ENCODE assay signal across 19 mouse cellular contexts in genomic region chr3:96811232-96811631, GRCm38 (mm10). TPM values are rescaled to one million over a fixed set of nuclear protein-coding genes. Genes with fewer than 3 reads are reported as not detected.
"Had no signal": no experiment of that assay in that cellular context is flagged by ENCODE, and none has a peak within 500 bp of the region (broad histone marks: within the 10 kb centered on the region; RNA-seq: fewer than 3 reads in every experiment).

No protein-coding gene starts in this region.

- H3K36me3 ChIP-seq: lung, embryonic 15.5 days; midbrain, embryonic 13.5 days; midbrain, embryonic 15.5 days; neural tube, embryonic 12.5 days; stomach, embryonic 15.5 days had no signal

- H3K27ac ChIP-seq: lung, embryonic 15.5 days; macrophage; midbrain, embryonic 13.5 days; midbrain, embryonic 15.5 days; neural tube, embryonic 12.5 days; stomach, embryonic 15.5 days; stomach, postnatal 0 days had no signal

- H3K4me3 ChIP-seq: lung, embryonic 15.5 days; megakaryocyte, embryonic 14.5 days; midbrain, embryonic 13.5 days; midbrain, embryonic 15.5 days; neural tube, embryonic 12.5 days; stomach, embryonic 15.5 days had no signal

- H3K9ac ChIP-seq: lung, embryonic 15.5 days; midbrain, embryonic 13.5 days; midbrain, embryonic 15.5 days; neural tube, embryonic 12.5 days; stomach, embryonic 15.5 days had no signal

- DNase-seq: lung, postnatal 14 days; lung, postnatal 36 days; right cerebral cortex, postnatal 14 days; thymus, adult 2 months; thymus, postnatal 25 days; thymus, postnatal 4 days had no signal

- H3K9me3 ChIP-seq: lung, embryonic 15.5 days; midbrain, embryonic 13.5 days; midbrain, embryonic 15.5 days; neural tube, embryonic 12.5 days; stomach, embryonic 15.5 days had no signal

- H3K4me1 ChIP-seq: neural tube, embryonic 12.5 days had no signal

- H3K27me3 ChIP-seq: midbrain, embryonic 13.5 days; midbrain, embryonic 15.5 days; neural tube, embryonic 12.5 days; stomach, embryonic 15.5 days had no signal

RNA-seq across cellular contexts. Expression of gene Pdzk1, which starts 17.9 kb away (rescaled TPM):
- total RNA-seq: megakaryocyte progenitor cell, adult 5-6 weeks; monocyte, adult 5-6 weeks had no signal
- polyA plus RNA-seq: macrophage; midbrain, embryonic 13.5 days; neural tube, embryonic 12.5 days; neural tube, embryonic 14.5 days had no signal

RNA-seq across cellular contexts. Expression of gene Cd160, which starts 17.9 kb away (rescaled TPM):
- total RNA-seq: midbrain, postnatal 0 days had no signal
- polyA plus RNA-seq: testis, adult 2 months had no signal
